Mouse (Mus musculus): ENCODE measurements around the gene Mr1. TPM values are rescaled to one million over a fixed set of nuclear protein-coding genes. Genes with fewer than 3 reads are reported as not detected.

Mr1 gene
- polyA plus RNA-seq, 1 experiment from 2014 or later, result 4.5 TPM

- ATAC-seq (replicated peaks; ENCODE audit: insufficient number of reproducible peaks, low FRiP score, low TSS enrichment, low read depth) (no peak), DNase-seq (ENCODE audit: low spot score) (no peak)
- H3K27me3 ChIP-seq (ENCODE audit: control insufficient read depth, insufficient read depth, low read length), result no peaks in the 10 kb centered on the region
- no peaks in the 10 kb centered on the region for H3K4me1 ChIP-seq (ENCODE audit: control insufficient read depth, insufficient read depth, low read length)
- no peak overlapping the region for H3K4me3 ChIP-seq (ENCODE audit: low read depth, low read length)
- H3K9ac ChIP-seq (replicated peaks; ENCODE audit: low read length), result no peak overlapping the region
- H3K36me3 ChIP-seq (replicated peaks; ENCODE audit: control insufficient read depth, insufficient read depth, low read depth, low read length), result no peaks in the 10 kb centered on the region
- H3K9me3 ChIP-seq (replicated peaks; ENCODE audit: control insufficient read depth, low read length), result no peaks in the 10 kb centered on the region
- H3K27ac ChIP-seq (replicated peaks; ENCODE audit: low read depth, low read length), result no peak overlapping the region
- no peak overlapping the region for H3K4me2 ChIP-seq (ENCODE audit: low read depth, low read length)
- WGBS, result 82% methylated on average over 3 of the region's 3 CpGs
Observed at GRCm38 (mm10) chr1:155149403-155149802, 2.8 kb upstream of the Mr1 start.

GRCm38 (mm10) chr1:155147228-155147627 lies 614 bp upstream of the Mr1 start:
- no peak for DNase-seq (ENCODE audit: low spot score)
- Histone ChIP-seq H3K9ac (replicated peaks; ENCODE audit: low read length) (no peak overlapping the region), H3K4me3 (ENCODE audit: low read depth, low read length) (no peak overlapping the region), H3K9me3 (replicated peaks; ENCODE audit: control insufficient read depth, low read length) (no peaks in the 10 kb centered on the region), H3K36me3 (replicated peaks; ENCODE audit: control insufficient read depth, insufficient read depth, low read depth, low read length) (no peaks in the 10 kb centered on the region), H3K27ac (replicated peaks; ENCODE audit: low read depth, low read length) (no peak overlapping the region), H3K27me3 (ENCODE audit: control insufficient read depth, insufficient read depth, low read length) (no peaks in the 10 kb centered on the region), H3K4me2 (ENCODE audit: low read depth, low read length) (no peak overlapping the region), H3K4me1 (ENCODE audit: control insufficient read depth, insufficient read depth, low read length) (no peaks in the 10 kb centered on the region)
- 81% methylated on average over 2 of the region's 2 CpGs for WGBS
- ATAC-seq (replicated peaks; ENCODE audit: insufficient number of reproducible peaks, low FRiP score, low TSS enrichment, low read depth), result no peak

GRCm38 (mm10) chr1:155145620-155146019 lies 994 bp downstream of the Mr1 start:
- ATAC-seq (replicated peaks; ENCODE audit: insufficient number of reproducible peaks, low FRiP score, low TSS enrichment, low read depth) (no peak), DNase-seq (ENCODE audit: low spot score) (no peak)
- Histone ChIP-seq H3K4me1 (ENCODE audit: control insufficient read depth, insufficient read depth, low read length) (no peaks in the 10 kb centered on the region), H3K9me3 (replicated peaks; ENCODE audit: control insufficient read depth, low read length) (no peaks in the 10 kb centered on the region), H3K27ac (replicated peaks; ENCODE audit: low read depth, low read length) (no peak overlapping the region), H3K4me2 (ENCODE audit: low read depth, low read length) (no peak overlapping the region), H3K36me3 (replicated peaks; ENCODE audit: control insufficient read depth, insufficient read depth, low read depth, low read length) (no peaks in the 10 kb centered on the region), H3K27me3 (ENCODE audit: control insufficient read depth, insufficient read depth, low read length) (no peaks in the 10 kb centered on the region), H3K9ac (replicated peaks; ENCODE audit: low read length) (no peak overlapping the region), H3K4me3 (ENCODE audit: low read depth, low read length) (no peak overlapping the region)
- WGBS, result 62% methylated on average over 6 of the region's 6 CpGs

- Histone ChIP-seq H3K27me3 (ENCODE audit: control insufficient read depth, insufficient read depth, low read length) (no peaks in the 10 kb centered on the region), H3K4me3 (ENCODE audit: low read depth, low read length) (no peak overlapping the region), H3K9ac (replicated peaks; ENCODE audit: low read length) (no peak overlapping the region), H3K4me2 (ENCODE audit: low read depth, low read length) (no peak overlapping the region), H3K36me3 (replicated peaks; ENCODE audit: control insufficient read depth, insufficient read depth, low read depth, low read length) (no peaks in the 10 kb centered on the region), H3K9me3 (replicated peaks; ENCODE audit: control insufficient read depth, low read length) (no peaks in the 10 kb centered on the region), H3K4me1 (ENCODE audit: control insufficient read depth, insufficient read depth, low read length) (no peaks in the 10 kb centered on the region), H3K27ac (replicated peaks; ENCODE audit: low read depth, low read length) (no peak overlapping the region)
- DNase-seq (ENCODE audit: low spot score) (peak; percentile 49), ATAC-seq (replicated peaks; ENCODE audit: insufficient number of reproducible peaks, low FRiP score, low TSS enrichment, low read depth) (no peak)
- WGBS, result 74% methylated on average over 2 of the region's 2 CpGs
Observed at GRCm38 (mm10) chr1:155140076-155140475, 6.5 kb downstream of the Mr1 start.

- H3K36me3 ChIP-seq (replicated peaks; ENCODE audit: control insufficient read depth, insufficient read depth, low read depth, low read length), result no peaks in the 10 kb centered on the region
- ATAC-seq (replicated peaks; ENCODE audit: insufficient number of reproducible peaks, low FRiP score, low TSS enrichment, low read depth), result no peak
- H3K27me3 ChIP-seq (ENCODE audit: control insufficient read depth, insufficient read depth, low read length), result no peaks in the 10 kb centered on the region
- H3K4me1 ChIP-seq (ENCODE audit: control insufficient read depth, insufficient read depth, low read length), result no peaks in the 10 kb centered on the region
- no peaks in the 10 kb centered on the region for H3K9me3 ChIP-seq (replicated peaks; ENCODE audit: control insufficient read depth, low read length)
- H3K4me3 ChIP-seq (ENCODE audit: low read depth, low read length), result no peak overlapping the region
- H3K27ac ChIP-seq (replicated peaks; ENCODE audit: low read depth, low read length), result no peak overlapping the region
- H3K4me2 ChIP-seq (ENCODE audit: low read depth, low read length), result no peak overlapping the region
- H3K9ac ChIP-seq (replicated peaks; ENCODE audit: low read length), result no peak overlapping the region
- no peak for DNase-seq (ENCODE audit: low spot score)
- WGBS, result 91% methylated on average over 7 of the region's 7 CpGs
Observed at GRCm38 (mm10) chr1:155138795-155139194, 7.8 kb downstream of the Mr1 start.

GRCm38 (mm10) chr1:155134866-155135265 lies 11.7 kb downstream of the Mr1 start:
- peak; percentile 64 for DNase-seq (ENCODE audit: low spot score)
- Histone ChIP-seq H3K4me2 (ENCODE audit: low read depth, low read length) (no peak overlapping the region), H3K27ac (replicated peaks; ENCODE audit: low read depth, low read length) (no peak overlapping the region), H3K9ac (replicated peaks; ENCODE audit: low read length) (no peak overlapping the region), H3K4me1 (ENCODE audit: control insufficient read depth, insufficient read depth, low read length) (no peaks in the 10 kb centered on the region), H3K4me3 (ENCODE audit: low read depth, low read length) (no peak overlapping the region), H3K9me3 (replicated peaks; ENCODE audit: control insufficient read depth, low read length) (no peaks in the 10 kb centered on the region), H3K27me3 (ENCODE audit: control insufficient read depth, insufficient read depth, low read length) (no peaks in the 10 kb centered on the region), H3K36me3 (replicated peaks; ENCODE audit: control insufficient read depth, insufficient read depth, low read depth, low read length) (no peaks in the 10 kb centered on the region)
- no peak; the same call in 1 of the 2 replicates for ATAC-seq (replicated peaks; ENCODE audit: insufficient number of reproducible peaks, low FRiP score, low TSS enrichment, low read depth)
- 33% methylated on average over 8 of the region's 8 CpGs for WGBS

- Histone ChIP-seq H3K4me2 (ENCODE audit: low read depth, low read length) (no peak overlapping the region), H3K27me3 (ENCODE audit: control insufficient read depth, insufficient read depth, low read length) (no peaks in the 10 kb centered on the region), H3K9me3 (replicated peaks; ENCODE audit: control insufficient read depth, low read length) (no peaks in the 10 kb centered on the region), H3K36me3 (replicated peaks; ENCODE audit: control insufficient read depth, insufficient read depth, low read depth, low read length) (no peaks in the 10 kb centered on the region), H3K9ac (replicated peaks; ENCODE audit: low read length) (no peak overlapping the region), H3K4me3 (ENCODE audit: low read depth, low read length) (no peak overlapping the region), H3K4me1 (ENCODE audit: control insufficient read depth, insufficient read depth, low read length) (no peaks in the 10 kb centered on the region), H3K27ac (replicated peaks; ENCODE audit: low read depth, low read length) (no peak overlapping the region)
- DNase-seq (ENCODE audit: low spot score) (no peak), ATAC-seq (replicated peaks; ENCODE audit: insufficient number of reproducible peaks, low FRiP score, low TSS enrichment, low read depth) (no peak)
- whole genome bisulfite sequencing, result 77% methylated on average over 5 of the region's 5 CpGs
Observed at GRCm38 (mm10) chr1:155127429-155127934, 19.1 kb downstream of the Mr1 start.

GRCm38 (mm10) chr1:155126716-155127115 lies 19.9 kb downstream of the Mr1 start:
- H3K27ac ChIP-seq (replicated peaks; ENCODE audit: low read depth, low read length), result no peak overlapping the region
- no peak overlapping the region for H3K4me2 ChIP-seq (ENCODE audit: low read depth, low read length)
- DNase-seq (ENCODE audit: low spot score) (no peak), ATAC-seq (replicated peaks; ENCODE audit: insufficient number of reproducible peaks, low FRiP score, low TSS enrichment, low read depth) (no peak)
- H3K27me3 ChIP-seq (ENCODE audit: control insufficient read depth, insufficient read depth, low read length), result no peaks in the 10 kb centered on the region
- WGBS, result 79% methylated on average over 5 of the region's 5 CpGs
- no peaks in the 10 kb centered on the region for H3K36me3 ChIP-seq (replicated peaks; ENCODE audit: control insufficient read depth, insufficient read depth, low read depth, low read length)
- H3K4me1 ChIP-seq (ENCODE audit: control insufficient read depth, insufficient read depth, low read length), result no peaks in the 10 kb centered on the region
- no peaks in the 10 kb centered on the region for H3K9me3 ChIP-seq (replicated peaks; ENCODE audit: control insufficient read depth, low read length)
- H3K9ac ChIP-seq (replicated peaks; ENCODE audit: low read length), result no peak overlapping the region
- no peak overlapping the region for H3K4me3 ChIP-seq (ENCODE audit: low read depth, low read length)
